Mouse (Mus musculus) 3T3-L1 (cell line): ENCODE measurements at regions not wholly inside any gene's neighbourhood (a gene's known extent, or its start where the extent isn't known, plus 50 kb on each side); places are given as distances from the start of the nearest gene placed in this dataset.
A peak's percentile ranks its signal among the peaks of the same experiment; 100 is the strongest.

Source experiments
- DNase-seq: peaks from one replicate; pipeline ENCODE4 v3.0.0-alpha.2; 2015; ENCODE audit warnings: low read depth, low spot score

DNA sequence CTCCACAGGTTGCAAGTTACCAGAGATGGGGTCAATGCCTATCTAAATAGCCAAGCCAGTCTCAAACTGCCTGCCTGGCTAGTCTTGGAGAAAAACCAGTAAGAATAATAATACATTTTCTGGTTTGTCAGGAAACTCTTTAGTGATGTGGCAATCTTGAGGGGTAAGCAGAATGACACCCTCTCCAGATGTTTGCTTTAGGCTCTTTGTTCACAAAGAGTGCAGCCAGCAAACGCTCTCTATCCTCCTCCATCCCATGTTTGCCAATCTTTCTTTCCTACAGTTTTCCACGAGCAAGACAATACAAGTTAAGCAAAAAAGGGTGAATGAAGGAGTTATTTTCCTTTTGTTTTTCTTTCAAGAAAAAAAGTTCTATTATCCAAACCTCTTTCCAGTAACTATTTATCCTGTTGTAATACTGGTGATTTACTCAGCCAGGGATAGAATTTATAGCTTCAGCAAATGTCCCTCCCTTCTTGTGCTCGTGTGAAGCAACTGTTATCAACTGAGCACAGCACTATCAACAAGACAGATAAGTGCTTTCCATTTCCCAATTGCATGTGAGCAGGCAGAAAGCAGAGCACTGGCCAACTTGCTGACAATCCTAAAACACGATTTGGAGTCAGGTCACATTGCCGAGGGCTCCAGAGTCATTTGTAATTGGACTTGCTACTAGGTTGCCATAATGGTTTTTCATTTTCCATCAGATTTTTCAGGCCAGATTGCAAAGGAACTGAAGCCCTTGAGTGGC, 873.5 kb downstream of the Rapgef2 start:
- DNase-seq: no peak

GRCm38 (mm10) chr3:78411395-78411794, 874.9 kb downstream of the Rapgef2 start:
- DNase-seq: no peak

- DNase-seq: no peak
Measured at GRCm38 (mm10) chr3:78409237-78409636, 877.1 kb downstream of the Rapgef2 start.

DNA sequence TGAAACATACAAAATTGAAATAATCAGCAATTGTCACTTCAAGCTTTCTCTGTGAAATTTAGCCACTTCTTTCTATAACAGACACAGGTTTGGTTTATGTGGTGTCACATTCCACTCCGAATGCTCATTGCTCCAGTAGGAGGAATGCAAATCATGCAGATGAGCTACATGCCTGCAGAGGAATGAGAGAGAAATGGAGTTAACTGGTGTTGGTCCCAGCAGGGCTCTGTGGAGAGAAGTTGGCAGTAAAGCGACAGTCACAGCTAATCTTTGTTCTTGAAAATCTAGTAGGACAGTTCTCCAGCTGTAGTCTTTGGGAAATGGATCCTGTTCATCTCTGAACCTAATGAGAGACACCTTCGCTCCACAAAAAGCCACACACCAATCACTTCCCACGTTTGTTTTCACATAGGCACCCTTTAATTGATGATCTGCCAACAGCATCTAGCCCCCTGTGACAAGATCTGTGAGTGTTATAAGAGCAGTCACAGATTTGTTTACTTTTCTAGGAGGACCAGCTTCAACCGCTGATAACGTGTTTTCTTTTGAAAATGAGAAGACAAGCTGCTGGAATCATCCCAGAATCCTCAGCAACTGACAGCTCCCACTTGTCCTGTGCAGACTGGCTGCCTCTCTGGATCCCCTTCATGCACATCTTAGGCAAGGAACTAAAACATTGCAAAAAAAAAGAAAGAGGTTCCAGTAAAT, 880.4 kb downstream of the Rapgef2 start:
- DNase-seq: no peak

DNA sequence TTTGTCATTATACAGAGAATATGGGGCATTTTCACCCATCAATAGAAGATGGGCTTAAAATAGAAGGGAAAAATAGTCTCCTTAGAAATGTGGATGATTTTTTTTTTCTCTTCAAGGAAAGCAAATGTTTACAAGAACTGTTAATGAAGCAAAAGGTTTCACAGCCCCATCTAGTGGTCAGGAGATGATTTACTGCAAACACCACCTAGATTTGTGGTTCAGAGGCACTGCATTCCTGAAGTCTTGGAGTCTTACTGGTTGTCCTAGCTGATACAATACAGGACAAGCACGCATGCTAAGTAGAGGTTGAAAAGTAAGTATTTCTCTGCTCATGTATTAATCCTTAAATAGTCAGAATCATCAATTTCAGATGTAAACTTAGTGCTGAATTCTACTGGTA, 927.9 kb downstream of the Rapgef2 start:
- peak; percentile 70 for DNase-seq

- no peak for DNase-seq
Measured at GRCm38 (mm10) chr3:78339891-78340290, 946.4 kb downstream of the Rapgef2 start.

- DNase-seq: no peak
Measured at GRCm38 (mm10) chr3:78311630-78312406, 974.5 kb downstream of the Rapgef2 start.

DNA sequence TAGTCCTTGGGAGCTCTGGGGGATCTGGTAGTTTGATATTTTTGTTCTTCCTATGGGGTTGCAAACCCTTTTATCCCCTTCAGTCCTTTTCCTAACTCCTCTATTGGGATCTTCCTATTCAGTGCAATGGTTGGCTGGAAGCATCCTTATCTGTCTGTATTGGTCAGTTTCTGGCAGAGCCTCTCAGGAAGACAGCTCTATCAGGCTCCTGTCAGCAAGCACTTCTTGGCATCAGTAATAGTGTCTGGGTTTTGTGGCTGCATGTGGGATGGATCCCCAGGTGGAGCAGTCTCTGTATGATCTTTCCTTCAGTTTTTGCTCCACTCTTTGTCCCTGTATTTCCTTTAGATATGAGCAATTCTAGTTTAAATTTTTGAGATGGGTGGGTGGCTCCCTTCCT, 985.8 kb downstream of the Rapgef2 start:
- DNase-seq: no peak

- DNase-seq: no peak
Measured at GRCm38 (mm10) chr3:78291894-78292293, 994.4 kb downstream of the Rapgef2 start.

DNA sequence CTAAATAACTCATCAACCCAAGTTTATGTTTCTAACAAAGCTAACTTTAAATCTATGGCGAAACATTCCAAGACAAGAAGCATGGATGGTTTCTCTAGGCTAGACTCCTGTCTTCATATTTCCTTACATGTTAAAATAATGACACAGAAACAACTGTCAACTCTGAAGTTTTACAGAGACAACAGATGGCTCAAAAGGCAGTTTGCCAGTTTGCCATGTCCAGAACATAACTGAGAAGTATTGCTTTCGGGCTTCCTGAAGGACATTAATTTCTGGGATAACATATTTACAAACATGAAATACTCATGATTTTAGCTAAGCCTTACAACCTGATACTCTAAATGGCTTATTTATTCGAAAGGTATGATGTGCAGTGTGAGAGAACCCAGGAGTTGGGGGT, 1002.2 kb downstream of the Rapgef2 start:
- DNase-seq: no peak

GRCm38 (mm10) chr3:78236920-78237319, 1049.4 kb downstream of the Rapgef2 start:
- no peak for DNase-seq

DNA sequence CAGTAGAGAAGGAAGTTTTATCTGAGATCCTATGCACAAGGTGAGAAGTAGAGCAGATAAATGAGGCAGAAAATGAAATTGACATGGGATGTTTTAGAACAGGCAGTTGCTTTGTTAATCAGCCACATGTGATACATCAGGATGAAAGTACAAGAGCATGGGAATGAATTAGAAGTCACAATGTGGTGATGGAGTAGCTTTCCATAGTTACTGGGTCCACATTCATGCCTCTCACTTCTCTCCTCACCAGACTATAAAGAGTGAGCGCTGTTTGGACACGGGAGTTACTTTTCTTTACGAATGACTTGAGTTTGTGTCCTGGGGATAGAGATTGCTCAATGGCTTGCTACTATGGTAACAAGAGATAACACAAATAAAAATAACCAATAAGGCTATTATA, 1076.6 kb downstream of the Rapgef2 start:
- no peak for DNase-seq

- DNase-seq: no peak
Measured at GRCm38 (mm10) chr3:78162601-78163000, 1123.7 kb downstream of the Rapgef2 start.

GRCm38 (mm10) chr3:78158450-78158849, 1127.9 kb downstream of the Rapgef2 start:
- DNase-seq: no peak
